In genomic region chr9:74906951-74907350, GRCm38 (mm10) we compare ENCODE assay signal across 13 mouse cellular contexts. TPM values are rescaled to one million over a fixed set of nuclear protein-coding genes. Genes with fewer than 3 reads are reported as not detected.
DNase-seq lines count a peak whose midpoint lies in the region; ATAC-seq and TF ChIP-seq lines count a peak whose summit lies in the region.
"Had no signal": no experiment of that assay in that cellular context is flagged by ENCODE, and none has a peak within 500 bp of the region (broad histone marks: within the 10 kb centered on the region; RNA-seq: fewer than 3 reads in every experiment).

No protein-coding gene starts in this region.

- in situ Hi-C loops in CH12.LX (cut with MboI; ENCODE audit: low pct_ligation_motif_present, low pct_unique_long_range_greater_than_20kb, low sequenced_read_pairs) = loop anchor here (5.0 to 10.0 kb wide), 4 partner anchors 45 to 368 kb away; partner anchors contain the start of gene Fam214a

- no peaks in the 10 kb centered on the region for H3K9me3 ChIP-seq in CH12.LX (replicated peaks; ENCODE audit: low read length)
- H3K9me3 ChIP-seq in intestine, embryonic 16.5 days (ENCODE audit: control insufficient read depth, low read length) = no peaks in the 10 kb centered on the region
- no peaks in the 10 kb centered on the region for H3K9me3 ChIP-seq in hindbrain, embryonic 11.5 days (ENCODE audit: control insufficient read depth, low read length)
- H3K9me3 ChIP-seq: midbrain, embryonic 15.5 days had no signal

- H3K4me1 ChIP-seq in CH12.LX (ENCODE audit: control insufficient read depth in 1 of 2, insufficient read depth in 2 of 2) = peaks cover 15 to 25% of the 10 kb centered on the region in 2 experiments
- H3K4me1 ChIP-seq in intestine, embryonic 16.5 days (ENCODE audit: control insufficient read depth, insufficient read depth, low read length) = no peaks in the 10 kb centered on the region; the same call in 1 of the 2 replicates
- no peaks in the 10 kb centered on the region for H3K4me1 ChIP-seq in hindbrain, embryonic 11.5 days (replicated peaks; ENCODE audit: control insufficient read depth, insufficient read depth, low read length)
- H3K4me1 ChIP-seq: midbrain, embryonic 15.5 days had no signal

- no peak overlapping the region for H3K9ac ChIP-seq in CH12.LX (ENCODE audit: insufficient read depth, low read depth)
- H3K9ac ChIP-seq in intestine, embryonic 16.5 days (ENCODE audit: low read depth, low read length) = no peak overlapping the region
- H3K9ac ChIP-seq in hindbrain, embryonic 11.5 days (ENCODE audit: low read depth, low read length) = no peak overlapping the region
- H3K9ac ChIP-seq: midbrain, embryonic 15.5 days had no signal

- TF ChIP-seq RAD21 in CH12.LX (IDR thresholded peaks at IDR 0.05; ENCODE audit: low read depth, low read length) = no peak; the same call in none of the 2 replicates

- TF ChIP-seq CTCF in CH12.LX (conservative IDR thresholded peaks at IDR 0.05 in 1 of 2, IDR thresholded peaks at IDR 0.05 in 1 of 2; ENCODE audit: low read depth in 2 of 2, low read length in 2 of 2) = no peak

- H3K79me2 ChIP-seq in CH12.LX (replicated peaks; ENCODE audit: control insufficient read depth, extremely low read depth, insufficient read depth, poor library complexity, severe bottlenecking) = no peaks in the 10 kb centered on the region

- no peak overlapping the region for H3K4me3 ChIP-seq in CH12.LX (replicated peaks in 1 of 3; ENCODE audit: low read depth in 2 of 3, low read length in 2 of 3, poor library complexity in 1 of 3)
- H3K4me3 ChIP-seq in intestine, embryonic 16.5 days (ENCODE audit: low read length) = no peak overlapping the region
- H3K4me3 ChIP-seq in hindbrain, embryonic 11.5 days (ENCODE audit: low read depth, low read length) = no peak overlapping the region
- H3K4me3 ChIP-seq: midbrain, embryonic 15.5 days had no signal

- dilution Hi-C loops in CH12.LX (cut with MboI; ENCODE audit: extremely low pct_ligation_motif_present, extremely low pct_unique_long_range_greater_than_20kb, low sequenced_read_pairs) = no loop called here

- TF ChIP-seq POLR2A in CH12.LX (IDR thresholded peaks at IDR 0.05; ENCODE audit: low read depth, low read length) = no peak

- no peaks in the 10 kb centered on the region for H3K36me3 ChIP-seq in CH12.LX (replicated peaks in 1 of 2; ENCODE audit: control insufficient read depth in 1 of 2, insufficient read depth in 1 of 2, low read length in 1 of 2)
- H3K36me3 ChIP-seq in intestine, embryonic 16.5 days (ENCODE audit: control insufficient read depth, insufficient read depth, low read length) = no peaks in the 10 kb centered on the region
- H3K36me3 ChIP-seq in hindbrain, embryonic 11.5 days (ENCODE audit: control insufficient read depth, insufficient read depth, low read length) = no peaks in the 10 kb centered on the region
- H3K36me3 ChIP-seq: midbrain, embryonic 15.5 days had no signal

- no peaks in the 10 kb centered on the region for H3K27me3 ChIP-seq in CH12.LX (replicated peaks)
- H3K27me3 ChIP-seq in intestine, embryonic 16.5 days (replicated peaks; ENCODE audit: control insufficient read depth, insufficient read depth, low read length) = no peaks in the 10 kb centered on the region
- no peaks in the 10 kb centered on the region for H3K27me3 ChIP-seq in hindbrain, embryonic 11.5 days (ENCODE audit: control insufficient read depth, insufficient read depth, low read length)
- H3K27me3 ChIP-seq: midbrain, embryonic 15.5 days had no signal

- ATAC-seq in intestine, embryonic 16.5 days = peak; percentile 86
- ATAC-seq in hindbrain, embryonic 11.5 days (ENCODE audit: low FRiP score) = no peak
- ATAC-seq: forebrain, embryonic 14.5 days; inflammation-experienced regulatory T-cells, adult 6 months; midbrain, embryonic 15.5 days had no signal

- TF ChIP-seq EP300 in CH12.LX (IDR thresholded peaks at IDR 0.05; ENCODE audit: low read length) = no peak

- peak; percentile 53 for DNase-seq in adrenal gland, postnatal 10 days
- no peak for DNase-seq in adrenal gland, adult 18-20 months (ENCODE audit: low spot score in 2 of 2)
- DNase-seq in CH12.LX (ENCODE audit: extremely low read depth) = peak; percentile 20
- peak; percentile 71 to 86 for DNase-seq in lung, postnatal 4 days
- no peak for DNase-seq in gastrocnemius, adult 18-20 months (ENCODE audit: low spot score)
- DNase-seq in right cerebral cortex, postnatal 36 days (ENCODE audit: low spot score in 2 of 2) = no peak
- no peak for DNase-seq in hindbrain, embryonic 11.5 days (ENCODE audit: low spot score)
- DNase-seq: right cerebral cortex, postnatal 14 days had no signal

- H3K27ac ChIP-seq in CH12.LX (ENCODE audit: insufficient read depth, low read depth) = no peak overlapping the region
- H3K27ac ChIP-seq in intestine, embryonic 16.5 days (ENCODE audit: low read length) = no peak overlapping the region
- H3K27ac ChIP-seq in hindbrain, embryonic 11.5 days (ENCODE audit: low read depth, low read length) = no peak overlapping the region
- H3K27ac ChIP-seq: midbrain, embryonic 15.5 days had no signal

- 20% methylated on average over 4 of the region's 4 CpGs for WGBS in intestine, embryonic 16.5 days
- 57% methylated on average over 4 of the region's 4 CpGs for WGBS in hindbrain, embryonic 11.5 days

- H3K4me2 ChIP-seq in CH12.LX (ENCODE audit: insufficient read depth, low read depth, poor library complexity, severe bottlenecking) = no peak overlapping the region
- no peak overlapping the region for H3K4me2 ChIP-seq in intestine, embryonic 16.5 days (ENCODE audit: low read depth, low read length)
- no peak overlapping the region for H3K4me2 ChIP-seq in hindbrain, embryonic 11.5 days (replicated peaks; ENCODE audit: low read depth, low read length)
- H3K4me2 ChIP-seq: heart, embryonic 11.5 days; midbrain, embryonic 15.5 days had no signal

TF ChIP-seq in CH12.LX, 34 proteins besides CTCF, POLR2A, EP300 and RAD21:
- no peak for TF ChIP-seq NRF1 (IDR thresholded peaks at IDR 0.05; ENCODE audit: low read depth, low read length)
- TF ChIP-seq SIN3A (IDR thresholded peaks at IDR 0.05; ENCODE audit: low read length) = no peak
- no peak for TF ChIP-seq KAT2A (IDR thresholded peaks at IDR 0.05; ENCODE audit: insufficient replicate concordance, low read length)
- TF ChIP-seq E2F4 (IDR thresholded peaks at IDR 0.05; ENCODE audit: insufficient replicate concordance, low read depth, low read length) = no peak
- TF ChIP-seq IRF4 (IDR thresholded peaks at IDR 0.05; ENCODE audit: low read depth, low read length) = no peak
- TF ChIP-seq MEF2A (IDR thresholded peaks at IDR 0.05; ENCODE audit: borderline replicate concordance, low read depth, low read length) = no peak
- no peak for TF ChIP-seq POLR2AphosphoS2 (IDR thresholded peaks at IDR 0.05; ENCODE audit: low read depth, low read length)
- no peak for TF ChIP-seq MAX (IDR thresholded peaks at IDR 0.05; ENCODE audit: low read length)
- no peak for TF ChIP-seq RCOR1 (conservative IDR thresholded peaks at IDR 0.05; ENCODE audit: low read depth, low read length)
- TF ChIP-seq USF1 (IDR thresholded peaks at IDR 0.05; ENCODE audit: low read depth, low read length) = no peak
- TF ChIP-seq ZMIZ1 (IDR thresholded peaks at IDR 0.05; ENCODE audit: low read depth, low read length) = no peak
- TF ChIP-seq SMC3 (IDR thresholded peaks at IDR 0.05; ENCODE audit: low read depth, low read length) = no peak
- TF ChIP-seq ZKSCAN1 (IDR thresholded peaks at IDR 0.05; ENCODE audit: borderline replicate concordance, low read depth, low read length) = no peak
- TF ChIP-seq UBTF (IDR thresholded peaks at IDR 0.05; ENCODE audit: low read depth, low read length) = no peak
- no peak for TF ChIP-seq ZC3H11A (IDR thresholded peaks at IDR 0.05; ENCODE audit: low read depth, low read length)
- TF ChIP-seq NELFE (IDR thresholded peaks at IDR 0.05; ENCODE audit: low read depth, low read length) = no peak
- no peak for TF ChIP-seq MXI1 (IDR thresholded peaks at IDR 0.05; ENCODE audit: low read depth, low read length)
- TF ChIP-seq MAZ (IDR thresholded peaks at IDR 0.05; ENCODE audit: low read depth, low read length) = no peak
- no peak for TF ChIP-seq JUN (IDR thresholded peaks at IDR 0.05; ENCODE audit: insufficient read depth, low read depth, low read length)

RNA-seq across cellular contexts. Expression of gene Onecut1, which starts 45.2 kb away (rescaled TPM):
- total RNA-seq in adrenal gland, postnatal 10 days (2021) = 1 to 10 TPM; 1.1 to 4.8 TPM
- not detected for total RNA-seq in adrenal gland, adult 18-20 months (2021)
- total RNA-seq in CH12.LX (2012; rRNA removed) (not detected in 2 replicates), CH12.LX (2014; rRNA removed) (not detected in 2 replicates)
- polyA plus RNA-seq in CH12.LX (2012; ENCODE audit: insufficient read length, low read depth) = not detected in 2 replicates
- polyA plus RNA-seq in intestine, embryonic 16.5 days (2015; fragmentation: Nextera tagmentation; extraction: Ambion mirVana) = 0.82 and 0.92 TPM in 2 replicates
- not detected for total RNA-seq in gastrocnemius, adult 18-20 months (2021)
- polyA plus RNA-seq in hindbrain, embryonic 11.5 days (2014; fragmentation: Nextera tagmentation; extraction: Ambion mirVana) = 10.0 and 12.7 TPM in 2 replicates
- polyA plus RNA-seq: inflammation-experienced regulatory T-cells, adult 6 months had no signal

RNA-seq across cellular contexts. Expression of gene Fam214a, which starts 45.7 kb away (rescaled TPM):
- total RNA-seq in adrenal gland, postnatal 10 days (2021) = 10 to 100 TPM; 76.1 to 81.3 TPM
- 10 to 100 TPM; 65.1 to 78.0 TPM for total RNA-seq in adrenal gland, adult 18-20 months (2021)
- 8.3 and 8.6 TPM in 2 replicates for total RNA-seq in CH12.LX (2012; rRNA removed)
- total RNA-seq in CH12.LX (2014; rRNA removed) = 4.6 and 6.2 TPM in 2 replicates
- polyA plus RNA-seq in CH12.LX (2012; ENCODE audit: insufficient read length, low read depth) = 7.0 and 7.7 TPM in 2 replicates
- 7.6 and 8.6 TPM in 2 replicates for polyA plus RNA-seq in intestine, embryonic 16.5 days (2015; fragmentation: Nextera tagmentation; extraction: Ambion mirVana)
- total RNA-seq in gastrocnemius, adult 18-20 months (2021) = 10 to 100 TPM; 24.5 to 30.3 TPM
- polyA plus RNA-seq in hindbrain, embryonic 11.5 days (2014; fragmentation: Nextera tagmentation; extraction: Ambion mirVana) = 17.9 and 18.7 TPM in 2 replicates

Comparison
In these comparisons a context has a peak if more than half of its experiments do, and no peak if none do; other contexts are left out.
1. DNase-seq: peak in adrenal gland, postnatal 10 days (single experiment), CH12.LX (single experiment) and lung, postnatal 4 days (2 of 2); none in adrenal gland, adult 18-20 months (0 of 2), gastrocnemius, adult 18-20 months (single experiment), right cerebral cortex, postnatal 36 days (0 of 2) and hindbrain, embryonic 11.5 days (single experiment).